ENCODE assay signal across 8 mouse cellular contexts in the genomic region with DNA sequence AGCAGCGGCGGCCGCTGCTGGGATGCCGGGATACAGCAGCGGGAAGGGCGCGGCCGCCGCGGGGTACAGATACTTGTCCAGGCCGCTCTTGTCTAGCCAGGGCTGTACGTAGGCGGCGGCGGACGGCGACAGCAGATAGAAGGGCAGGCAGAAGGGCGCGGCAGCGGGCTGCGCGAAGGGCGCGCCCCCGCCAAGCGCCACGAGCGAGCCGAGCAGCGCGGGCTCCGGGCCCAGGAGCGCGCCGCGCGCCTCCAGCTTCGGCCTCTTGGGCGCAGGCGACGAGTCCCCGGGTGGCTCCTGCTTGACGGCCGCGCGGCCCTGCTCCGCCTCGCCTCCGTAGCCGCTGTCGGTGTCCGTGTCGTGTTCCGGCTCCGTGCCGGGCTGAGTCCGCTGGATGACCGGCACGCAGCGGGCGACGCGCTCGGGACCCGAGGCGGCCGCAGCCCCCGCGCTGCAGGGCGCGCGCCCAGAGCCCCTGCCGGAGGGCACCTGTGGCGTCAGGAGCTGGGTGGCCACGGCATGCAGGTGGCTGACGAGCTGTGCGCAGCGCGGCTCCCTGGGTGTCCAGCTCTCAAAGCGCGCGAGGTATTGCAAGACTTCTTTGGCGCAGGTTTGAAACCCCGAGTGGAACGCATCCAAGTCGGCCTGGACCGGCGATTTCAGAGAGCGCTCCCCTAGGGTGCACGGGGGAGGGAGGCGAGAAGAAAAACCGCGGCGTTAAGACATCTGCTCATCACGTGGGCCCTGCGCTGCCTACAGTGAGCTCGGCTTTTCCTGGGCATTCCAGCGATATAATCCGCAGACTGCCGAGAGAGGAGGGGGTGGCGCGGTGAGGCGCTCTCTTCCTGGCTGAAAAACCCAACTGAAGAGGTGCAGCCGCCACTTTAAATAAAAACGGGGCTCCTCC. TPM values are rescaled to one million over a fixed set of nuclear protein-coding genes. Genes with fewer than 3 reads are reported as not detected.
DNase-seq lines count a peak whose midpoint lies in the region; ATAC-seq and TF ChIP-seq lines count a peak whose summit lies in the region.

No protein-coding gene starts in this region.

- DNase-seq in G1E (ENCODE audit: low spot score) = no peak
- peak; percentile 7 for DNase-seq in c-Kit-positive CD71-positive TER-119-positive erythroid progenitor cells, embryonic 14.5 days (ENCODE audit: low spot score)
- DNase-seq in forebrain, embryonic 14.5 days (ENCODE audit: low spot score) = peak; percentile 86
- DNase-seq in heart, postnatal 10 days = peak; percentile 77 to 82
- DNase-seq in layer of hippocampus, adult 11-12 months (ENCODE audit: low spot score) = peak; percentile 85
- peak; percentile 74 for DNase-seq in urinary bladder, postnatal 14 days (ENCODE audit: low spot score)

- peak overlapping the region; percentile 61 for H3K9ac ChIP-seq in forebrain, embryonic 14.5 days (ENCODE audit: low read length)
- H3K9ac ChIP-seq in liver, embryonic 16.5 days (ENCODE audit: low read depth, low read length) = no peak overlapping the region
- H3K9ac ChIP-seq in neural tube, embryonic 15.5 days (replicated peaks) = peak overlapping the region; percentile 73

- whole genome bisulfite sequencing in forebrain, embryonic 14.5 days = under 1% methylated on average over 78 of the region's 105 CpGs
- WGBS in liver, embryonic 16.5 days (ENCODE audit: insufficient replicate concordance) = under 1% methylated on average over 86 of the region's 105 CpGs
- under 1% methylated on average over 103 of the region's 105 CpGs for whole genome bisulfite sequencing in neural tube, embryonic 15.5 days

- H3K4me1 ChIP-seq in G1E (ENCODE audit: insufficient read depth, low read depth, low read length) = no peaks in the 10 kb centered on the region
- H3K4me1 ChIP-seq in forebrain, embryonic 14.5 days (ENCODE audit: control insufficient read depth, insufficient read depth, low read length) = peaks cover 3% of the 10 kb centered on the region
- H3K4me1 ChIP-seq in liver, embryonic 16.5 days (ENCODE audit: control insufficient read depth, low read depth, low read length) = peaks cover 3% of the 10 kb centered on the region
- H3K4me1 ChIP-seq in neural tube, embryonic 15.5 days = peaks cover 39% of the 10 kb centered on the region

- no peaks in the 10 kb centered on the region; the same call in 1 of the 2 replicates for H3K27me3 ChIP-seq in G1E (ENCODE audit: insufficient read depth, low read length)
- peaks cover 35% of the 10 kb centered on the region for H3K27me3 ChIP-seq in forebrain, embryonic 14.5 days (replicated peaks; ENCODE audit: control insufficient read depth, insufficient read depth, low read length)
- H3K27me3 ChIP-seq in liver, embryonic 16.5 days (ENCODE audit: control insufficient read depth, insufficient read depth, low read depth, low read length) = peaks cover 60% of the 10 kb centered on the region
- peaks cover 26% of the 10 kb centered on the region for H3K27me3 ChIP-seq in neural tube, embryonic 15.5 days (replicated peaks)

- H3K36me3 ChIP-seq in G1E (replicated peaks) = no peaks in the 10 kb centered on the region
- H3K36me3 ChIP-seq in forebrain, embryonic 14.5 days (ENCODE audit: control insufficient read depth, insufficient read depth, low read length) = no peaks in the 10 kb centered on the region
- no peaks in the 10 kb centered on the region for H3K36me3 ChIP-seq in liver, embryonic 16.5 days (ENCODE audit: control insufficient read depth, insufficient read depth)
- H3K36me3 ChIP-seq in neural tube, embryonic 15.5 days = no peaks in the 10 kb centered on the region

- intact Hi-C loops in heart, postnatal 10 days (cut with DNase I) = loop anchor here (5.0 to 10.0 kb wide), 2 partner anchors 101 to 299 kb away; no protein-coding TSS in a partner anchor

- H3K4me3 ChIP-seq in G1E (ENCODE audit: low read depth, low read length) = peak overlapping the region; percentile 20; the same call in 1 of the 2 replicates
- peak overlapping the region; percentile 57 for H3K4me3 ChIP-seq in forebrain, embryonic 14.5 days (ENCODE audit: low read depth, low read length)
- peak overlapping the region; percentile 48 for H3K4me3 ChIP-seq in liver, embryonic 16.5 days (ENCODE audit: low read depth, low read length)
- H3K4me3 ChIP-seq in neural tube, embryonic 15.5 days (replicated peaks) = peak overlapping the region; percentile 71

- no peak for ATAC-seq in G1E (ENCODE audit: extremely low read depth, insufficient number of reproducible peaks, low FRiP score, poor library complexity, severe bottlenecking)
- ATAC-seq in forebrain, embryonic 14.5 days = peak; percentile 76
- peak; percentile 53 for ATAC-seq in liver, embryonic 16.5 days (ENCODE audit: low read depth)
- peak; percentile 70 for ATAC-seq in neural tube, embryonic 15.5 days (ENCODE audit: low FRiP score)

- H3K4me2 ChIP-seq in forebrain, embryonic 14.5 days (ENCODE audit: low read length) = peak overlapping the region; percentile 99
- peak overlapping the region; percentile 67 for H3K4me2 ChIP-seq in liver, embryonic 16.5 days (ENCODE audit: low read depth, low read length)
- peak overlapping the region; percentile 99 for H3K4me2 ChIP-seq in neural tube, embryonic 15.5 days

- H3K27ac ChIP-seq in forebrain, embryonic 14.5 days (ENCODE audit: low read depth, low read length) = no peak overlapping the region
- H3K27ac ChIP-seq in liver, embryonic 16.5 days (ENCODE audit: low read length) = no peak overlapping the region
- peak overlapping the region; percentile 70 for H3K27ac ChIP-seq in neural tube, embryonic 15.5 days (replicated peaks)

- peaks cover 66% of the 10 kb centered on the region for H3K9me3 ChIP-seq in G1E (replicated peaks)
- H3K9me3 ChIP-seq in forebrain, embryonic 14.5 days (replicated peaks; ENCODE audit: control insufficient read depth, low read length) = no peaks in the 10 kb centered on the region
- H3K9me3 ChIP-seq in liver, embryonic 16.5 days (replicated peaks; ENCODE audit: control insufficient read depth, low read length) = no peaks in the 10 kb centered on the region
- no peaks in the 10 kb centered on the region for H3K9me3 ChIP-seq in neural tube, embryonic 15.5 days (replicated peaks)

- no peak for TF ChIP-seq CTCF in G1E (IDR thresholded peaks at IDR 0.05; ENCODE audit: low read depth, low read length)

RNA-seq across cellular contexts. Expression of gene Bhlhe41, which starts 2.0 kb away (rescaled TPM):
- total RNA-seq in G1E (2014; fragmentation: Nextera tagmentation) (not detected in 2 replicates), G1E (2017) (0.11 TPM in 1 of 2 replicates, not detected in the other)
- 0.01 TPM in 1 of 2 replicates, not detected in the other for polyA plus RNA-seq in G1E (2012)
- 1.7 and 2.5 TPM in 2 replicates for polyA plus RNA-seq in forebrain, embryonic 14.5 days (2014; fragmentation: Nextera tagmentation; extraction: Ambion mirVana)
- 10 to 100 TPM; 15.9 to 17.4 TPM for total RNA-seq in heart, postnatal 10 days (2021)
- 0.08 and 0.13 TPM in 2 replicates for polyA plus RNA-seq in liver, embryonic 16.5 days (2015; fragmentation: Nextera tagmentation; extraction: Ambion mirVana)
- 5.6 and 6.3 TPM in 2 replicates for polyA plus RNA-seq in neural tube, embryonic 15.5 days (2015; fragmentation: Nextera tagmentation; extraction: Ambion mirVana)

Comparison
In these comparisons a context has a peak if more than half of its experiments do, and no peak if none do; other contexts are left out.
1. H3K4me3 ChIP-seq: peak in every context shown above with its lines; median percentile 71 in neural tube, embryonic 15.5 days; 57 in forebrain, embryonic 14.5 days; 48 in liver, embryonic 16.5 days; 20 in G1E.